Mouse (Mus musculus) stomach, embryonic 16.5 days (tissue): ENCODE data around the gene Rhcg. TPM values are rescaled to one million over a fixed set of nuclear protein-coding genes. Genes with fewer than 3 reads are reported as not detected.

Experiments used
- ATAC-seq: fragments of 200-750 bp; cut with Nextera tagmentation; 2 replicates; pipeline ENCODE4 v1.8.0; 2017; ENCODE audit warnings: moderate number of reproducible peaks, moderate TSS enrichment; ENCODE audit not compliant: insufficient read depth, low FRiP score
- H3K27ac ChIP-seq: fragments of 300-500 bp; sonication (generic); 2 replicates; pipeline ENCODE4 v1.5.1; 2014; ENCODE audit warnings: low read length
- H3K27me3 ChIP-seq: fragments of 300-500 bp; sonication (generic); 2 replicates; pipeline ENCODE4 v1.6.1; 2014; ENCODE audit warnings: low read length, control low read depth, mixed read lengths; ENCODE audit not compliant: control insufficient read depth, insufficient read depth
- H3K36me3 ChIP-seq: fragments of 300-500 bp; sonication (generic); 2 replicates; pipeline ENCODE4 v1.6.1; 2014; ENCODE audit warnings: low read length; ENCODE audit not compliant: control insufficient read depth, insufficient read depth
- H3K4me1 ChIP-seq: fragments of 300-500 bp; sonication (generic); 2 replicates; pipeline ENCODE4 v1.6.1; 2014; ENCODE audit warnings: low read length, control low read depth, mixed read lengths; ENCODE audit not compliant: control insufficient read depth, insufficient read depth
- H3K4me2 ChIP-seq: fragments of 300-500 bp; sonication (generic); 2 replicates; pipeline ENCODE4 v1.6.1; 2014; ENCODE audit warnings: low read depth, low read length, mixed read lengths
- H3K4me3 ChIP-seq: fragments of 300-500 bp; sonication (generic); replicated peaks from 2 replicates; pipeline ENCODE4 v1.5.1; 2014; ENCODE audit warnings: mild to moderate bottlenecking, low read length
- H3K9ac ChIP-seq: fragments of 300-500 bp; sonication (generic); 2 replicates; pipeline ENCODE4 v1.6.1; 2014; ENCODE audit warnings: low read length
- H3K9me3 ChIP-seq: fragments of 300-500 bp; sonication (generic); replicated peaks from 2 replicates; pipeline ENCODE4 v1.6.1; 2016; ENCODE audit warnings: low read length, control low read depth; ENCODE audit not compliant: control insufficient read depth
- WGBS: fragments of 180-500 bp; shearing (Covaris S2); extraction: QIAGEN DNeasy Blood & Tissue Kit; methylation state at CpG from one replicate; pipeline ENCODE4 v1.1.7; 2014; 5-methylcytosine and 5-hydroxymethylcytosine counted together
- polyA plus RNA-seq: library from polyadenylated mRNA; unstranded; fragments of >200 nt; fragmentation: Nextera tagmentation; extraction: Ambion mirVana; gene quantifications from 2 replicates; pipeline ENCODE4 v1.2.1, GENCODE M21; 2015

Gene Rhcg
- polyA plus RNA-seq, result 0.35 TPM in 1 of 2 replicates, not detected in the other

GRCm38 (mm10) chr7:79617418-79617817 lies at the start of gene Rhcg:
TSS of gene Rhcg (minus strand) at chr7:79617657.
- ATAC-seq, result no peak
- H3K4me1 ChIP-seq, result no peaks in the 10 kb centered on the region
- WGBS, result 6% methylated on average over 32 of the region's 33 CpGs
- no peak within 1 kb of the TSS for H3K27ac ChIP-seq
- H3K4me3 ChIP-seq, result peak within 1 kb of the TSS; percentile 28
- H3K4me2 ChIP-seq, result peak within 1 kb of the TSS; percentile 36
- no peaks in the 10 kb centered on the region for H3K9me3 ChIP-seq
- H3K27me3 ChIP-seq, result peaks cover 33% of the 10 kb centered on the region
- H3K36me3 ChIP-seq, result no peaks in the 10 kb centered on the region
- H3K9ac ChIP-seq, result no peak within 1 kb of the TSS

DNA sequence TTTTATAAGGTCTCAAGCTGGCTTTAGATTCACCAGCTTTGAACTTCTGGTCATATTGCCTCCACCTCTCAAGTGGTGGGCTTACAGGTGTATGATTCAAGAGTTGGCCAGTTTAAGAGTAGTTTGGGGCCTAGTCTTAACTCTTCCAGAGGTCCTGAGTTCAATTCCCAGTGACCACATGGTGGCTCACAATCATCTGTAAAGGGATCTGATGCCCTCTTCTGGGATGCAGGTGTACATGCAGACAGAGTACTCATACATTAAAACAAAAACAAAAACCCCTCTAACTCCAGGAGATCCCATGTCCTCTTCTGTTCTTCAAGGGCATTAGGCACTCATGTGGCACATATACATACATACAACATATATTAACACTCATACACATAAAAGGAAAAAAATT lies 49.2 kb upstream of the Rhcg start:
- H3K4me3 ChIP-seq, result no peak overlapping the region
- no peak for ATAC-seq
- H3K27me3 ChIP-seq, result no peaks in the 10 kb centered on the region
- H3K36me3 ChIP-seq, result peaks cover 9% of the 10 kb centered on the region
- H3K9ac ChIP-seq, result no peak overlapping the region
- H3K27ac ChIP-seq, result no peak overlapping the region
- no peaks in the 10 kb centered on the region for H3K9me3 ChIP-seq
- no peak overlapping the region for H3K4me2 ChIP-seq
- peaks cover 12% of the 10 kb centered on the region for H3K4me1 ChIP-seq

GRCm38 (mm10) chr7:79661253-79661890 lies 43.9 kb upstream of the Rhcg start:
- Histone ChIP-seq H3K36me3 (no peaks in the 10 kb centered on the region), H3K27ac (no peak overlapping the region), H3K27me3 (no peaks in the 10 kb centered on the region), H3K4me2 (peak overlapping the region; percentile 83), H3K9ac (peak overlapping the region; percentile 82), H3K4me1 (peaks cover 21% of the 10 kb centered on the region), H3K9me3 (no peaks in the 10 kb centered on the region), H3K4me3 (peak overlapping the region; percentile 72)
- WGBS, result 12% methylated on average over 5 of the region's 5 CpGs
- ATAC-seq, result no peak

- no peaks in the 10 kb centered on the region for H3K27me3 ChIP-seq
- peak overlapping the region; percentile 82 for H3K9ac ChIP-seq
- H3K4me1 ChIP-seq, result peaks cover 21% of the 10 kb centered on the region
- ATAC-seq, result 0 out of 2 replicates have a peak, but pooled peaks have one; percentile 15
- peak overlapping the region; percentile 72 for H3K4me3 ChIP-seq
- no peaks in the 10 kb centered on the region for H3K9me3 ChIP-seq
- H3K36me3 ChIP-seq, result no peaks in the 10 kb centered on the region
- peak overlapping the region; percentile 83 for H3K4me2 ChIP-seq
- H3K27ac ChIP-seq, result no peak overlapping the region
- WGBS, result under 1% methylated on average over 72 of the region's 73 CpGs
These were observed 43.1 kb upstream of the Rhcg start for GRCm38 (mm10) chr7:79660291-79661150.

- peak; percentile 100 for ATAC-seq
These were observed 42.3 kb upstream of the Rhcg start, which contains the start of gene Ticrr for GRCm38 (mm10) chr7:79659578-79660290. TSS of gene Ticrr (plus strand) at chr7:79660196.

GRCm38 (mm10) chr7:79654586-79654985 lies 37.1 kb upstream of the Rhcg start:
- no peaks in the 10 kb centered on the region for H3K9me3 ChIP-seq
- H3K9ac ChIP-seq, result no peak overlapping the region
- 63% methylated on average over 1 of the region's 1 CpGs for WGBS
- peaks cover 4% of the 10 kb centered on the region; the same call in 1 of the 2 replicates for H3K4me1 ChIP-seq
- H3K36me3 ChIP-seq, result no peaks in the 10 kb centered on the region
- no peak overlapping the region for H3K4me2 ChIP-seq
- H3K27ac ChIP-seq, result no peak overlapping the region
- no peaks in the 10 kb centered on the region for H3K27me3 ChIP-seq
- ATAC-seq, result no peak
- no peak overlapping the region for H3K4me3 ChIP-seq

More at GRCm38 (mm10) chr7:79659578-79660290, 42.3 kb upstream of the Rhcg start, which contains the start of gene Ticrr:
- Histone ChIP-seq H3K27me3 (no peaks in the 10 kb centered on the region), H3K36me3 (no peaks in the 10 kb centered on the region), H3K4me3 (peak within 1 kb of the TSS; percentile 72), H3K4me2 (peak within 1 kb of the TSS; percentile 83), H3K4me1 (peaks cover 21% of the 10 kb centered on the region), H3K9ac (peak within 1 kb of the TSS; percentile 82), H3K27ac (no peak within 1 kb of the TSS), H3K9me3 (no peaks in the 10 kb centered on the region)
- WGBS, result under 1% methylated on average over 39 of the region's 39 CpGs

DNA sequence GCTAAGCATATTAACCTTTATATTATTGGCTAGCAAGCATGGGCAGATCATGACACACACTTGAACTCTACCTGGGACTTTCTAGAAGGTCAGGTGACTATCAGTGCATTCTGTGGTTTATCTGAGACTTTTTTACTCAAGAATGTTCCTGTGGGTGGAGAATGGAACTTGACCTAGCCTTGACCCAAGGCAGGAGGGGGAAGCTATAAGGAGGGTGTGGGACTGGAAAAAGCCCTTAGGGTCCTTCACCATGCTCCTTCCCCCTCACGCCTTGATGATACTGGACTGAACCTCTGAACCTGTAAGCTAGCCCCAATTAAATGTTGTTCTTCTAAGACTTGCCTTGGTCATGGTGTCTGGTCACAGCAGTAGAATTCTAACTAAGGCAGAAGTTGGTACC lies 36.7 kb upstream of the Rhcg start:
- no peak overlapping the region for H3K27ac ChIP-seq
- no peaks in the 10 kb centered on the region for H3K9me3 ChIP-seq
- no peak overlapping the region for H3K9ac ChIP-seq
- H3K4me3 ChIP-seq, result no peak overlapping the region
- no peaks in the 10 kb centered on the region for H3K27me3 ChIP-seq
- H3K36me3 ChIP-seq, result no peaks in the 10 kb centered on the region
- H3K4me2 ChIP-seq, result no peak overlapping the region
- WGBS, result 88% methylated on average over 1 of the region's 1 CpGs
- peaks cover 1% of the 10 kb centered on the region; the same call in 1 of the 2 replicates for H3K4me1 ChIP-seq
- no peak for ATAC-seq

DNA sequence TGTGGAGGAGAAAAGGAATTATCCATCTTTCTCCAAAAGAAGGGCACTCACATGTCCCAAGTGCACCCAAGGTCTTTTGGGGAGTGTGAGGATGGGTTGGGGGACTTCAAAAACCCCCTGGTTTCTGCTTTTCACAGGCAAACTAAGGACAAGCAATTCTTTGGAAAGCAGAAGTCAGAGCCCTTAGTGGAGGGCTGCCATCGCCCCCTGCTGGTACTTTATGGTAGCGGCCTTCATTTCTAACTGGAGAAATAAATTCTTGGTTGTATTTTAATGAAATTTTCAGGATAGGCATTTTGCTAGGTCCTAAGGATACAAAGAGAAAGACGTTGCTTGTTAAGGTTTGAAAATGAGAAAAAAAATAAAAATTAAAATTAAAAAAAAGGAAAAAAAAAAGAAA lies 31.5 kb upstream of the Rhcg start:
- ATAC-seq, result no peak
- WGBS, result 10% methylated on average over 3 of the region's 3 CpGs
- H3K27ac ChIP-seq, result no peak overlapping the region

More for the DNA sequence above, 31.5 kb upstream of the Rhcg start:
- H3K4me1 ChIP-seq, result no peaks in the 10 kb centered on the region
- no peaks in the 10 kb centered on the region for H3K9me3 ChIP-seq
- H3K27me3 ChIP-seq, result no peaks in the 10 kb centered on the region
- H3K9ac ChIP-seq, result no peak overlapping the region
- H3K4me2 ChIP-seq, result no peak overlapping the region
- H3K4me3 ChIP-seq, result no peak overlapping the region
- no peaks in the 10 kb centered on the region for H3K36me3 ChIP-seq
